Mouse (Mus musculus): ENCODE results near the gene Dlx4.

The Dlx4 gene

GRCm38 (mm10) chr11:95145851-95146403, at the start of gene Dlx4:
TSS of gene Dlx4 (minus strand) at chr11:95146263.
- DNase-seq (ENCODE audit: low read depth, low spot score), result peak; percentile 51

- DNase-seq (ENCODE audit: low read depth, low spot score), result no peak
Measured at GRCm38 (mm10) chr11:95189863-95190262, 43.8 kb upstream of the Dlx4 start.

- DNase-seq (ENCODE audit: low read depth, low spot score), result no peak
Measured at GRCm38 (mm10) chr11:95186826-95187225, 40.8 kb upstream of the Dlx4 start.

GRCm38 (mm10) chr11:95185700-95186099, 39.6 kb upstream of the Dlx4 start:
- DNase-seq (ENCODE audit: low read depth, low spot score), result no peak

GRCm38 (mm10) chr11:95184561-95184960, 38.5 kb upstream of the Dlx4 start:
- no peak for DNase-seq (ENCODE audit: low read depth, low spot score)

GRCm38 (mm10) chr11:95179311-95179710, 33.2 kb upstream of the Dlx4 start:
- DNase-seq (ENCODE audit: low read depth, low spot score), result no peak

- no peak for DNase-seq (ENCODE audit: low read depth, low spot score)
Measured at GRCm38 (mm10) chr11:95165857-95166256, 19.8 kb upstream of the Dlx4 start.

- DNase-seq (ENCODE audit: low read depth, low spot score), result no peak
Measured at GRCm38 (mm10) chr11:95161708-95162107, 15.6 kb upstream of the Dlx4 start.

- peak; percentile 26 for DNase-seq (ENCODE audit: low read depth, low spot score)
Measured at GRCm38 (mm10) chr11:95160693-95161092, 14.6 kb upstream of the Dlx4 start.

GRCm38 (mm10) chr11:95159763-95160371, 13.8 kb upstream of the Dlx4 start:
- DNase-seq (ENCODE audit: low read depth, low spot score), result no peak

- DNase-seq (ENCODE audit: low read depth, low spot score), result no peak
Measured at GRCm38 (mm10) chr11:95157872-95158271, 11.8 kb upstream of the Dlx4 start.

GRCm38 (mm10) chr11:95157356-95157755, 11.3 kb upstream of the Dlx4 start:
- DNase-seq (ENCODE audit: low read depth, low spot score), result no peak

GRCm38 (mm10) chr11:95155511-95155910, 9.4 kb upstream of the Dlx4 start:
- DNase-seq (ENCODE audit: low read depth, low spot score), result no peak

GRCm38 (mm10) chr11:95153681-95154080, 7.6 kb upstream of the Dlx4 start:
- DNase-seq (ENCODE audit: low read depth, low spot score), result no peak

- DNase-seq (ENCODE audit: low read depth, low spot score), result no peak
Measured at GRCm38 (mm10) chr11:95153116-95153515, 7.1 kb upstream of the Dlx4 start.

GRCm38 (mm10) chr11:95150269-95151049, 4.4 kb upstream of the Dlx4 start:
- DNase-seq (ENCODE audit: low read depth, low spot score), result no peak

GRCm38 (mm10) chr11:95149462-95150268, 3.6 kb upstream of the Dlx4 start:
- DNase-seq (ENCODE audit: low read depth, low spot score), result no peak

- DNase-seq (ENCODE audit: low read depth, low spot score), result no peak
Measured at GRCm38 (mm10) chr11:95148754-95149153, 2.7 kb upstream of the Dlx4 start.

- DNase-seq (ENCODE audit: low read depth, low spot score), result peak; percentile 20
Measured at GRCm38 (mm10) chr11:95144946-95145483, 1.0 kb downstream of the Dlx4 start.

GRCm38 (mm10) chr11:95144091-95144945, 1.7 kb downstream of the Dlx4 start:
- no peak for DNase-seq (ENCODE audit: low read depth, low spot score)

GRCm38 (mm10) chr11:95143663-95144062, 2.4 kb downstream of the Dlx4 start:
- DNase-seq (ENCODE audit: low read depth, low spot score), result no peak
